Mouse (Mus musculus): ENCODE data around the gene Blm. TPM values are rescaled to one million over a fixed set of nuclear protein-coding genes. Genes with fewer than 3 reads are reported as not detected.

Gene Blm
- polyA plus RNA-seq, 1 experiment from 2014 or later, result 27.2 TPM

DNA sequence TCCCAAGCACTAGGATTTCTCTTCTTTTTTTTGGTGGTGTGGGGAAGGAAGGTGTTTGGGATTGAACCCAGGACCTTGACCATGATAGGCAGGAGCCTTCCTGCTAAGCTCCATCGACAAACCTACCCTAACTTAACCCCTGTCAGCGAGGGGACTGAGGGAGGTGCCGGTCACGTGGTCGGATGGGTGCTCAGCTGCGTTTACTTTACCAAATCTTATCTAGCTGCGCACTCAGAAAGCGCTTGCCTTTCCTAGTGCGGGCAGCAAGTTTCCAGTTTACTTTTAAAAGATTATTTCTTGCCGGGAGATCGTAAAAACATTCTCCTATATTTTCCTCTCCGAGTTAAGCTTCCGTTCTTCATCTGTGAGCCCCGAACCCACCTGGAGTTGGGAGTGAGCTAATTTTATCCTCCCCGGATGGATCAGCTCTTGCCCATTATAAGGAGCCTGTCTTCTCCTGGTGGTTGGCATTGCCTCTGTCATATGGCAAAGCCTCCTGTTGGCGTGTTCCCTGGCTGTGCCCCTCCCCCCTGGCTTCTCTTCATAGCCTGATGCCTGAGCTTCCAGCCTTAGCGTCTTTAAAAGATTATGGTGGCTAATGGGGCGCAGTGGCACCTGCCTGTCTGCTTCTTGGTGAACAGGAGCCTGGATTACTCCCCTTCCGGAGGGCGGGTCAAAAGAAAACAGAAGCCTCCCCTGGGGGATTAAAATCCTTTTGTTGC, 112.0 kb downstream of the Blm start:
- Histone ChIP-seq H3K4me3 (0 out of 2 replicates have a peak overlapping the region, but pooled peaks have one; percentile 2), H3K36me3 (no peaks in the 10 kb centered on the region), H3K27ac (no peak overlapping the region), H3K4me1 (0 out of 2 replicates have a peak, but pooled peaks cover 10% of the 10 kb centered on the region), H3K9me3 (no peaks in the 10 kb centered on the region), H3K9ac (0 out of 2 replicates have a peak overlapping the region, but pooled peaks have one; percentile 25), H3K4me2 (replicated peaks) (peak overlapping the region; percentile 44), H3K27me3 (no peaks in the 10 kb centered on the region)
- ATAC-seq (ENCODE audit: low FRiP score, low read depth), result no peak
- 19% methylated on average over 20 of the region's 20 CpGs for WGBS

DNA sequence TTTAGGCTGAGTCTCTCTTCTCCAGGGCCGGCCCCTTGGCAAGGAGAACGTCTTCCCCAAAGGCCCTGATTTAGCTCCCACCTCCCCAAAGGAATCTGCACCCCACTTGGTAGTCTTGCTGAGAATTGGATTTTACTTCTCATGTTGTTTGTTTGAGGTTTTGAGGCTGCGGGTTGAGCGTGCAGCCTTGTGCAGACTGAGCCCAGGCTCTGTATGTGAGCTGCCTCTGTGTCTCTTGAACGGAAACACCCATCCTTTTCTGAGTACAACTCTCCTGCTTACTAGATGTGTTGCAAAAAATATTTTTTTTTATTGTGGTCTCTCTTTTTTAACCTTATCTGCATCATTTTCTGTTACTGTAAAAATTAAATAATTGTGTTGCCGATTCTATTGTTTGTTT, 113.3 kb downstream of the Blm start:
- ATAC-seq (ENCODE audit: low FRiP score, low read depth), result no peak
- Histone ChIP-seq H3K36me3 (no peaks in the 10 kb centered on the region), H3K27ac (no peak overlapping the region), H3K4me2 (replicated peaks) (no peak overlapping the region), H3K27me3 (no peaks in the 10 kb centered on the region), H3K9me3 (no peaks in the 10 kb centered on the region), H3K4me3 (no peak overlapping the region), H3K4me1 (0 out of 2 replicates have a peak, but pooled peaks cover 10% of the 10 kb centered on the region), H3K9ac (no peak overlapping the region)
- 87% methylated on average over 6 of the region's 6 CpGs for WGBS

DNA sequence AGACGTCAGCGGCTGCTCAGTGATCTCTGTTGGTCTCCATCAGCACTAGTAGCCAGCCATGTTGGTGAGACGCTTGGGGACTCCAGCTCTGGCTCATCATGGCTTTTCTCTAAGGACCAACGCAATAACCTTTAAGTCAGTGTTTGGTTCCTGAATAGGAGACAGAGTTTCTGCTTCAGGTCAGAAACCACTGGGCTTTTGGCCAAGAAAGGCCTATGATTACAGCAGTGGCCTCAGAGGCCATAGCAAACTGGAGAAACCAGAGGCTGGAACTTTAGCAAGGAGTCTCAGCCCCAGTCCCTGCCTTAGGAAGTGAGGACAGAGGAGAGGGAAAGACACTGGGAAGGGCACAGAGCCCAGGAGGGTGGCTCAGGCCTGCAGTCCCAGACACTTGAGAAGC, 114.3 kb downstream of the Blm start:
- Histone ChIP-seq H3K9me3 (no peaks in the 10 kb centered on the region), H3K27me3 (no peaks in the 10 kb centered on the region), H3K4me3 (no peak overlapping the region), H3K4me2 (replicated peaks) (no peak overlapping the region), H3K9ac (no peak overlapping the region), H3K27ac (no peak overlapping the region), H3K4me1 (0 out of 2 replicates have a peak, but pooled peaks cover 10% of the 10 kb centered on the region), H3K36me3 (no peaks in the 10 kb centered on the region)
- ATAC-seq (ENCODE audit: low FRiP score, low read depth), result no peak
- WGBS, result 81% methylated on average over 4 of the region's 4 CpGs

DNA sequence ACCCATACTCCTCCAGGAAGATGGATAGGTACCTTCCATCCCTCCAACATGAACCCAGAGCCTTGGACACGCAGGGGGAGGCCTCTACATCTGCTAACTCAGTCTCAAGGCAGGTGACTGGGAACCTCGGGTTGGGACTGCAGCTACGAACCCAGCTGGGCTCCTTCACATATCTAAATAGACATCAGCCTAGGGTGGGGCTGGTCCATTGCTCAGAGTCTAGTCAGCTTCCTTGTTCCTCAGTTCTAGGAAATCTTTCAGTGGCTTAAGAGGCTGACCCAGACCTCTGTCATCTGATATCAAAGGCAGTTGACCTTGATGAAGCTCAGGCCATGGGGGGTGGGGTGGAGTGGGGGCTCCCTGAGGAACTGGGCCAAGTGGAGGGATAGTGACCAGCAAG, 115.6 kb downstream of the Blm start:
- Histone ChIP-seq H3K36me3 (no peaks in the 10 kb centered on the region), H3K4me2 (replicated peaks) (no peak overlapping the region), H3K4me1 (0 out of 2 replicates have a peak, but pooled peaks cover 10% of the 10 kb centered on the region), H3K27me3 (no peaks in the 10 kb centered on the region), H3K27ac (no peak overlapping the region), H3K4me3 (no peak overlapping the region), H3K9me3 (no peaks in the 10 kb centered on the region), H3K9ac (no peak overlapping the region)
- 65% methylated on average over 3 of the region's 3 CpGs for WGBS
- no peak for ATAC-seq (ENCODE audit: low FRiP score, low read depth)

DNA sequence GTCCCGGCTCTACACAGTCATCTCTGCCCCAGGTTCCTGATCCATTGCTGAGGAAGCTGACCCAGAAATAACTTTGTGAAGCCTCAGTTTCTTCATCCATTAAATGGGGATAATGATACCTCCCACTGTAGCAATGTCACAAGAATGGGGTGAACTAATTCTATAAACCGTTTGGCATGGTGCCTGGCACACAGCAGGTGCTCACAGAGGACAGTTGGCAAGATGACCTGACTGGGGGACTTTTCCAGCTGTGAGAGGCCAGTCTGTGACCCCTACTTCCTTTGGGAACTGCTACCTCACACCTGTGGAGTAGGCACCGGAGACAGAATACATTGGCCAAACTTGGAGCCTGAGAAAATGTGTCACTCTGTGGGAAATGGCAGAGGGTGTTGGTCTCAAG, 116.9 kb downstream of the Blm start:
- no peak overlapping the region for H3K4me3 ChIP-seq
- WGBS, result 86% methylated on average over 3 of the region's 3 CpGs
- H3K4me2 ChIP-seq (replicated peaks), result no peak overlapping the region
- H3K9me3 ChIP-seq, result no peaks in the 10 kb centered on the region
- no peaks in the 10 kb centered on the region for H3K27me3 ChIP-seq
- 0 out of 2 replicates have a peak, but pooled peaks cover 5% of the 10 kb centered on the region for H3K4me1 ChIP-seq
- no peak overlapping the region for H3K27ac ChIP-seq
- no peak overlapping the region for H3K9ac ChIP-seq
- ATAC-seq (ENCODE audit: low FRiP score, low read depth), result no peak
- no peaks in the 10 kb centered on the region for H3K36me3 ChIP-seq

DNA sequence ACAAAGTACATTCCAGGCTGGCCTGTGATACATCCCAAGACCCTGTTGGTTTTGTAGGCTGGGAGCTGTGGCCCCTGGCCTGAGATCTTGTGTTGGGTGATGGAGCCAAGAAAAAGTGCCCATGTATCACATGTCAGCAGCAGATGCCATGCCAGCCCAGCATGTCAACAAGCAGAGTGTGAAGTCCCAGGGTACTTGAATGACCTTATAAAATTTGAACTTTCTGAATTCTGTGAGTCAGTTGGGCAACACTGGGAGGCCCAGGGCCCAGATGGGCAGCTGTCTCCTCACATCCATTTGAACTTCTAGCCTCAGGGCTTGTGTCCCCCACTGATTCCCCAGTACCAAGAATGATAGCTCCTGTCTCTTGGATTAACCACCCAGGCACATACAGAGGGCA, 117.3 kb downstream of the Blm start:
- no peak for ATAC-seq (ENCODE audit: low FRiP score, low read depth)

DNA sequence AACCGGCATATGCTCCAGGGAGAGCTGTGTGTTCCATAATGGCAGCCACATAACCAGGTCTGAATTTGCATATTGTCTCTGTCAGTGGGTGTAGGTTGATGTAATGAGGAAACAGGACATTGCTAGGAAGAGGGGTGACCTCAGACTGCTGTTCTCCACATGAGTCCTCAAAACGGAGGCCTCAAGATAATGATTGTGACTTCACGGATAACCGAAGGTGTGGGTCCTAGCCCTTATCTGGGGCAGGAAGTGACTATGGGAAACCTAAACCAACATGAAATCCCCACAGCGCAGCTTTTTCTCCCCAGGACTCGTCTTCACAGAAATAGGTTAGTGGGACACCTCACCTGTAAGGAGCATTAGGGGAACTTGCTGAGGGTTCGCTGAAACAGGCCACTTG, 118.0 kb downstream of the Blm start:
- H3K27me3 ChIP-seq, result no peaks in the 10 kb centered on the region
- H3K4me3 ChIP-seq, result no peak overlapping the region
- H3K4me1 ChIP-seq, result no peaks in the 10 kb centered on the region
- H3K9me3 ChIP-seq, result no peaks in the 10 kb centered on the region
- 86% methylated on average over 7 of the region's 7 CpGs for WGBS
- H3K36me3 ChIP-seq, result no peaks in the 10 kb centered on the region
- H3K4me2 ChIP-seq (replicated peaks), result no peak overlapping the region
- ATAC-seq (ENCODE audit: low FRiP score, low read depth), result no peak
- no peak overlapping the region for H3K27ac ChIP-seq
- no peak overlapping the region for H3K9ac ChIP-seq

More for the DNA sequence above, 117.3 kb downstream of the Blm start:
- Histone ChIP-seq H3K4me3 (no peak overlapping the region), H3K4me2 (replicated peaks) (no peak overlapping the region), H3K9ac (no peak overlapping the region), H3K4me1 (0 out of 2 replicates have a peak, but pooled peaks cover under 1% of the 10 kb centered on the region), H3K27ac (no peak overlapping the region), H3K9me3 (no peaks in the 10 kb centered on the region), H3K36me3 (no peaks in the 10 kb centered on the region), H3K27me3 (no peaks in the 10 kb centered on the region)

DNA sequence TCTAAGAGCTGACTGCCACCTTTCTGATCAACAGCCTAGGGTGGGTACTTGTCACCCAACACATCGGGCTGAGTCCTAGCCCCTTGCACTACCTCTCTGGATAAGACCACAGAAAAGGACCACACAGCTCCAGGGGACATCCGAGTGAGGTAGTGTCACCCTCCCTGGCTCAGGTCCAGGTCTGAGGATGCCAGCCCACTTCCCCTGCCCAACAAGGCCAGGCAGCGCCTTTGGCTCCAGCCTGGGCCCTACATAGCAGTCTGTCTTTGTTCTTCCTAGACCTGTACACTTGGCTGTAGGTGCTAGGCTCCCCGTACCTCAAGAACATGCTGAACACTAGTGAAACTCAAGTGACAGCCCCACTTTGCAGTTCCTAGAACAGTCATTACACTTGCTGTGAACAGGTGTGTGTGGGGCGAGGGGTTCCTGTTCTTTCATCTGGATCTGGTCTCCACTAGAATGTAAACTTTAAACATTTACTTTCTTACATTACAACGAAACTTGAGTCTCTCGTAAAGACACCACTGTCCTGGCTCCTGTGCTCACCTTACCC, 120.5 kb downstream of the Blm start:
- no peaks in the 10 kb centered on the region for H3K36me3 ChIP-seq
- H3K4me2 ChIP-seq (replicated peaks), result no peak overlapping the region
- H3K4me3 ChIP-seq, result no peak overlapping the region
- no peak; the same call in 1 of the 2 replicates for ATAC-seq (ENCODE audit: low FRiP score, low read depth)
- no peaks in the 10 kb centered on the region for H3K9me3 ChIP-seq
- H3K9ac ChIP-seq, result no peak overlapping the region
- no peaks in the 10 kb centered on the region for H3K4me1 ChIP-seq
- WGBS, result 71% methylated on average over 7 of the region's 7 CpGs
- H3K27me3 ChIP-seq, result no peaks in the 10 kb centered on the region
- H3K27ac ChIP-seq, result no peak overlapping the region

DNA sequence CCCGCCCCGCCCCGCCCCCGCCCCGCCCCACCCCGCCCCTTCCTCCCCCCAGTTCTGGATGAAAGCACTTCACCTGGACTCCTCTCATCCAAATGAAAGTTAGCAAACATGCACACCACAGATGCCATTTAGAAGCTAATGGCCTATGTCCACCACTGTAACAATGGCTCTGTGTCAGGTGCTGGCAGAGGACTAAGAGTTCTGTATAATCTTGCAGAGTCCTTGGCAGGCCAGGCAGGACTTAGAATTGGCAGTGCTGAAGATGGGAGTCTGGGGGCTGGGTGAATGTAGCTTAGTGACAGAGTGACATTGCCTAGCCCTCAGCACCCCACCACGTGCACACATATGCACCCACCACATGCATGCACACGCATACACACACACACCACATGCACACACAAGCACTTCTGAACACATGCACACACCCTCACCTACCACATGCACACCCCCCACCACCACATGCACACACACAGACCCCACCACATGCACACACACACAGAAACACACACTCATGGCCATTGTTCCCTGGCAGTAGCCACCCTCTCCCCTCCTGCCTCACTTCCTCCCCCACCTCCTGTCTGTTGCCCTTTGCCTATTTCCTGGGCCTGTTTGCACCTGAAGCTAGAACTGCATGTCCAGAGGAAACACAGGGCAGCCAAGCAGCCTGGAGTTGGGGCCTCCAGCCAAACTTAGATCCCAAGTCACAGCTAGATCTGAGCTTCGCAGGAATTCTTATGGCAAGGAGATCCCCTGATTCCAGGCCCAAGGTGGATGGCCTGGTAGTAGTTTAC, 121.2 kb downstream of the Blm start:
- Histone ChIP-seq H3K4me1 (no peaks in the 10 kb centered on the region), H3K27me3 (no peaks in the 10 kb centered on the region), H3K9me3 (no peaks in the 10 kb centered on the region), H3K4me3 (no peak overlapping the region), H3K9ac (no peak overlapping the region), H3K27ac (no peak overlapping the region), H3K4me2 (replicated peaks) (no peak overlapping the region), H3K36me3 (no peaks in the 10 kb centered on the region)
- ATAC-seq (ENCODE audit: low FRiP score, low read depth), result no peak
- 82% methylated on average over 9 of the region's 9 CpGs for WGBS

DNA sequence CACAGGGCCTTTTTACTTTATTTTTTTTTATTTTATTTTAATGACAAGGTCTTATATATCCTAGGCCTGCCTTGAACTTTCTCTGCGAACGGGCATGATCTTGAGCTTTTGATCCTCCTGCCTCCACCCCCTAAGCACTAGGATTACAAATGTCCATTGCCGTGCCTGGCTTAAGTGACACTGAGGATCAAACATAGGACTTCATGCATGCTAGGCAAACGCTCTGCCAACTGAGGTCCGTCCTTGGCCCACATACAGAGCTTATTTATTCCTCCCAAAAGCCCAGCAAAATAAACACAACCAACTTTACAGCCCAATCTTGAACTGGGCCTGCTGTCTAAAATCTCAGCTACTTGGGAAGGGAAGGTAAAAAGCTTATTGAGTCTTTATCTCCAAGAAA, 122.1 kb downstream of the Blm start:
- no peak for ATAC-seq (ENCODE audit: low FRiP score, low read depth)
- Histone ChIP-seq H3K4me1 (peaks cover 1% of the 10 kb centered on the region; the same call in 1 of the 2 replicates), H3K9ac (no peak overlapping the region), H3K27ac (no peak overlapping the region), H3K9me3 (no peaks in the 10 kb centered on the region), H3K36me3 (no peaks in the 10 kb centered on the region), H3K4me3 (no peak overlapping the region), H3K27me3 (no peaks in the 10 kb centered on the region), H3K4me2 (replicated peaks) (no peak overlapping the region)
- WGBS, result 53% methylated on average over 5 of the region's 5 CpGs

DNA sequence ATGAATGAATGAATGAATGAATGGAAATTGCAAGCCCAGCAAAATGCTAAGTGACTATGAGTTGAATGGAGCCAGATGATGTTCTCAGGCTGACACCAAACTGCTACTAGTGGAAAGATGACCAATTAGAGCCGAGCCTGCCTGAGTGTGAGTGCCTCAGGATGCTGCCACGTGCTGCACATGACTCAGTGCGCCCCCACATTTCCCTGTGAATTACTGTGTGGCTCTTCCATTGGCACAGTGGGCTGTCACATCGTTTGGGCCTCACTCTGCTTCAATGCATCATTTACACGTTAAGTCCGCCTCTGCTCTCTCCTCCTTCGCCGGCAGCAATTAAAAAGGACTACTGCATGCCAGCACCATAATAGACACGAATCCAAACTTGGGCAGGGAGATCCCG, 122.6 kb downstream of the Blm start:
- no peaks in the 10 kb centered on the region for H3K9me3 ChIP-seq
- H3K4me2 ChIP-seq (replicated peaks), result no peak overlapping the region
- no peak overlapping the region for H3K4me3 ChIP-seq
- H3K4me1 ChIP-seq, result peaks cover 6% of the 10 kb centered on the region; the same call in 1 of the 2 replicates
- no peaks in the 10 kb centered on the region for H3K36me3 ChIP-seq
- no peak for ATAC-seq (ENCODE audit: low FRiP score, low read depth)
- 59% methylated on average over 10 of the region's 10 CpGs for WGBS
- no peak overlapping the region for H3K9ac ChIP-seq
- H3K27me3 ChIP-seq, result no peaks in the 10 kb centered on the region
- H3K27ac ChIP-seq, result no peak overlapping the region

DNA sequence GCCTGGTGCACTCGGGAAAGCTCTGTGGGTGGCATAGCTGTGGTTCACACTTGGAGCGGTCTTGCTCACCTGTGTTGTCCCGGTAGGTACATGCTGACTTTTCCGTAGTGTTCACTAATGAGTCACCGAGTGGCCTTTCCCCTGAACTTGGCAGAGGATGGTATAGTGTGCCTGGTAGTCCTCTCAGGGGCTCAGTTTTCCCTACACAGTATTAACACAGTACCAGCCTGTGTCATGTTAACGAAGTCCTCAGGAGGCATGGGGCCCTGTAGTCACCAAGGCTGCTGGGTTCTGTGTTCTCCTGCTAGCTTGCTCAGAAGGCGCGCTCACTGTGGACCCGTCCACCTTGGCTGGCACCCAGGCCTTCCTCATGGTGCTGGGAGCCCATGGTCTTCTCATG, 124.5 kb downstream of the Blm start:
- no peak overlapping the region for H3K27ac ChIP-seq
- peaks cover 7% of the 10 kb centered on the region; the same call in 1 of the 2 replicates for H3K4me1 ChIP-seq
- no peak overlapping the region for H3K4me2 ChIP-seq (replicated peaks)
- no peaks in the 10 kb centered on the region for H3K9me3 ChIP-seq
- 0 out of 2 replicates have a peak, but pooled peaks have one; percentile 32 for ATAC-seq (ENCODE audit: low FRiP score, low read depth)
- 72% methylated on average over 9 of the region's 9 CpGs for WGBS
- no peak overlapping the region for H3K4me3 ChIP-seq
- H3K36me3 ChIP-seq, result no peaks in the 10 kb centered on the region
- H3K9ac ChIP-seq, result no peak overlapping the region
- 0 out of 2 replicates have a peak, but pooled peaks cover 8% of the 10 kb centered on the region for H3K27me3 ChIP-seq
